Mouse (Mus musculus) ES-Bruce4 (cell line): ENCODE results near the gene Gm26661. TPM values are rescaled to one million over a fixed set of nuclear protein-coding genes. Genes with fewer than 3 reads are reported as not detected.

Experiments used
- H3K27ac ChIP-seq: 2 replicates; pipeline ENCODE4 v1.5.1; 2012; ENCODE audit warnings: low read length, inconsistent platforms; ENCODE audit not compliant: insufficient read depth
- H3K27me3 ChIP-seq: 2 replicates; pipeline ENCODE4 v1.6.1; 2012; ENCODE audit warnings: mild to moderate bottlenecking, low read length, inconsistent platforms; ENCODE audit not compliant: control insufficient read depth, poor library complexity, insufficient read depth, severe bottlenecking
- H3K36me3 ChIP-seq: 2 replicates; pipeline ENCODE4 v1.6.1; 2012; ENCODE audit warnings: inconsistent platforms, mild to moderate bottlenecking, low read length, moderate library complexity; ENCODE audit not compliant: control insufficient read depth, poor library complexity, insufficient read depth, severe bottlenecking
- H3K4me1 ChIP-seq: one replicate; pipeline ENCODE4 v1.8.1; 2011; ENCODE audit warnings: low read length; ENCODE audit not compliant: control insufficient read depth, insufficient read depth
- H3K4me3 ChIP-seq: 2 replicates; pipeline ENCODE4 v1.5.1; 2011; ENCODE audit warnings: low read depth, mild to moderate bottlenecking, low read length
- H3K9ac ChIP-seq: 2 replicates; pipeline ENCODE4 v1.6.1; 2012; ENCODE audit warnings: low read depth, mild to moderate bottlenecking, inconsistent platforms; ENCODE audit not compliant: poor library complexity, severe bottlenecking
- H3K9me3 ChIP-seq: replicated peaks from 2 replicates; pipeline ENCODE4 v1.6.1; 2012; ENCODE audit warnings: mild to moderate bottlenecking, low read length, inconsistent platforms; ENCODE audit not compliant: control insufficient read depth, poor library complexity, insufficient read depth, severe bottlenecking
- CTCF ChIP-seq: IDR thresholded peaks from one replicate; pipeline ENCODE4 v1.8.1; 2011; ENCODE audit warnings: low read depth, low read length
- EP300 ChIP-seq: IDR thresholded peaks from 2 replicates; pipeline ENCODE4 v1.6.1; 2011; ENCODE audit warnings: low read depth, low read length; ENCODE audit not compliant: insufficient read depth
- POLR2A ChIP-seq: IDR thresholded peaks from one replicate; pipeline ENCODE4 v1.8.1; 2011; ENCODE audit warnings: low read length; ENCODE audit not compliant: insufficient read depth
- polyA plus RNA-seq: library from polyadenylated mRNA; stranded (reverse); fragments of >200 nt; gene quantifications from 2 replicates; pipeline ENCODE4 v1.2.4, GENCODE M21; 2011; ENCODE audit warnings: low read depth; ENCODE audit not compliant: missing spikeins, insufficient read depth, insufficient read length

Gm26661 gene
- polyA plus RNA-seq, 1 experiment: not detected

DNA sequence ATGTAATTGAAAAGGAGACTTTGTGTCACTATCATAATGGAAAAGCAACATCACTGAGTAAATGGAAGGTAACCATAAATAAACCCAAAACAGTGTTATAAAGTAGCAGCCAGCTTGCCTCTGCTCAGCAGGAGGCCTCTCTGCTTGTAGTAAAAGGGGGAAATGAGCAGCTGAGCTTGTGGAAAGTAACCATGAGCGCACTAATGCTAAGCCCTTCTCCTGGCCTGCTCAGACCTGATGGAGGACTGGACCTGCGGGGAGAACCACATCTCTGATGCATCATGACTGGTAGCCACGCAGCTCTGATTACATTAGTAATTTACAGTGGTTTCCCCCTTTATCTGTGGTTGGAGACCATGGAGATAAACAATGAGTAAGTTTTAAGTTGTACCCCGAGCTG, 42.1 kb downstream of the Gm26661 start:
- H3K36me3 ChIP-seq: no peaks in the 10 kb centered on the region
- no peak overlapping the region for H3K9ac ChIP-seq
- H3K4me1 ChIP-seq: peaks cover 1% of the 10 kb centered on the region
- no peak for TF ChIP-seq EP300
- TF ChIP-seq CTCF: no peak
- no peak for TF ChIP-seq POLR2A
- H3K9me3 ChIP-seq: no peaks in the 10 kb centered on the region
- H3K27ac ChIP-seq: no peak overlapping the region
- H3K4me3 ChIP-seq: no peak overlapping the region
- H3K27me3 ChIP-seq: no peaks in the 10 kb centered on the region

DNA sequence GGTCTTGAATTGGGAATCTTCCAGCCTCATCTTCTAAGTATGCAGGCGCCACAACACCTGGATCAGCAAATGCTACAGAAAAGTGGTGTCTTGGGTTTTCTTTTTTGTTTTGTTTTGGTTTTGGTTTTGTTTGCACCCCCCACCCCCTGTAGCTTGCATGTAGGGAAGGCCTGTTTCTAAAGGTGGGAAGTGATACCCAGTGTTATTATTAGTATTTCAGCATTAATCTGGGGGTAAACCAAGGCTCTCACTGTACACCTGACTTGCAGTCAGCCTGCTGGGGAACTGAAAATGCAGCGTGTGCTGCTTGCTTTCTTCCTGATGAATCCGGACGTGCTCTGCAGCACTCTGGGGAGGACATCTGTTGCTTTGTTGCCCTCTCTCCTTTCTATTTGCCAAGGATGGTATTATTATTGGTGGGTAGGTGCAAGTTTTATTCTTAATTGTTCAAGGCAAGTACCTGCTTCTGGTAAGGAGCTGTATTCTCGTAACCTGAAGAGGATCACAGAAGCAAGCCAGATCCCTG, 47.2 kb downstream of the Gm26661 start:
- H3K4me1 ChIP-seq: peaks cover 14% of the 10 kb centered on the region
- no peak overlapping the region for H3K9ac ChIP-seq
- no peak overlapping the region for H3K27ac ChIP-seq
- H3K4me3 ChIP-seq: no peak overlapping the region
- H3K27me3 ChIP-seq: no peaks in the 10 kb centered on the region
- no peak for TF ChIP-seq EP300
- TF ChIP-seq POLR2A: no peak
- no peak for TF ChIP-seq CTCF
- H3K36me3 ChIP-seq: no peaks in the 10 kb centered on the region
- H3K9me3 ChIP-seq: no peaks in the 10 kb centered on the region

DNA sequence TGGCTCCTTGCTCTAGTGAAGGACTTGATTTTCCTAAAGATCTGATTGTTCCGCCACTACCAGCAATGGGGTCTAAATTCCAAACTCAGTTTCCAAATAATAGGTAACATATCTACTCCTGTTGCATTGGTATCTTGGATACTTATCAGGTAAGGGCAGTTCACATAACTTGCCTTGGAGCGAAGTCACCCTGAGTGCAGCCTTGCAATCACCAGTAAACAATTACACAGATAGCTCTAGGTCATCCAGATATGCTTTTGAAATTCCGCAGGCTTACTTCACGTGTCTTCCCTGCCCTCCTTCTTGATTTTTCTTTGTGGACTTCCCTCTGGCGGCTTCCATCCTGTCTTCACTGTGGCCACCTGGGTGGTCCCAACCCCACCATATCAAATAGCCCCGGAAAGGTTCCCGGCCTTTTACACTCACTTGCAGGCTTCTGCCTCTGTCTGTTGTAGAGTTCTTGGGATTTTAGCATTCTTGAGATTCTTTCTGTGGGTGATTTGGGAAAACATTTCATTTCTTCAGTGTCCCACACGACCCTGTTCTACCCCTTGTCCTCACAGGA, 48.6 kb downstream of the Gm26661 start:
- TF ChIP-seq POLR2A (no peak), CTCF (no peak), EP300 (no peak)
- Histone ChIP-seq H3K27me3 (no peaks in the 10 kb centered on the region), H3K27ac (peak overlapping the region; percentile 81), H3K9ac (no peak overlapping the region), H3K4me3 (no peak overlapping the region), H3K36me3 (no peaks in the 10 kb centered on the region), H3K4me1 (peaks cover 14% of the 10 kb centered on the region), H3K9me3 (no peaks in the 10 kb centered on the region)

Other genes starting within 250 kb of the Gm26661 start
- 0.46 and 1.2 TPM in 2 replicates for gene Gm3558, start 223.0 kb upstream of the Gm26661 start, polyA plus RNA-seq
- not detected in 2 replicates for gene Gm10338, start 196.0 kb upstream of the Gm26661 start, polyA plus RNA-seq
- gene Gm10128, start 147.6 kb upstream of the Gm26661 start, polyA plus RNA-seq: not detected in 2 replicates
- 326 and 328 TPM in 2 replicates for gene Flnb, start 26.4 kb downstream of the Gm26661 start, polyA plus RNA-seq
- 0.91 TPM in 1 of 2 replicates, not detected in the other for gene Gm45521, start 165.7 kb downstream of the Gm26661 start, polyA plus RNA-seq
- gene Dnase1l3, start 203.0 kb downstream of the Gm26661 start, polyA plus RNA-seq: 0.27 and 0.30 TPM in 2 replicates
- 12.6 and 14.9 TPM in 2 replicates for gene Abhd6, start 211.3 kb downstream of the Gm26661 start, polyA plus RNA-seq